Mouse (Mus musculus): ENCODE results near the gene Mylk4.

- no peak for TF ChIP-seq HCFC1 (IDR thresholded peaks at IDR 0.05; ENCODE audit: low read depth, low read length)
- TF ChIP-seq NRF1 (IDR thresholded peaks at IDR 0.05; ENCODE audit: low read depth, low read length) = no peak
- no peak for TF ChIP-seq E2F4 (IDR thresholded peaks at IDR 0.05; ENCODE audit: insufficient replicate concordance, low read depth, low read length)
- TF ChIP-seq CTCF (conservative IDR thresholded peaks at IDR 0.05 in 1 of 2, IDR thresholded peaks at IDR 0.05 in 1 of 2; ENCODE audit: low read depth in 2 of 2, low read length in 2 of 2) = no peak
- no peak for TF ChIP-seq ZNF384 (IDR thresholded peaks at IDR 0.05; ENCODE audit: low read depth, low read length)
- no peak for TF ChIP-seq MAZ (IDR thresholded peaks at IDR 0.05; ENCODE audit: low read depth, low read length)
- no peak for TF ChIP-seq ZMIZ1 (IDR thresholded peaks at IDR 0.05; ENCODE audit: low read depth, low read length)
- TF ChIP-seq CHD2 (IDR thresholded peaks at IDR 0.05; ENCODE audit: low read length) = no peak
- TF ChIP-seq POLR2A (IDR thresholded peaks at IDR 0.05; ENCODE audit: low read depth, low read length) = no peak
- TF ChIP-seq USF2 (conservative IDR thresholded peaks at IDR 0.05; ENCODE audit: low read depth, low read length) = no peak
- no peak for TF ChIP-seq UBTF (IDR thresholded peaks at IDR 0.05; ENCODE audit: low read depth, low read length)
- TF ChIP-seq NELFE (IDR thresholded peaks at IDR 0.05; ENCODE audit: low read depth, low read length) = no peak
- no peak for TF ChIP-seq POLR2AphosphoS2 (IDR thresholded peaks at IDR 0.05; ENCODE audit: low read depth, low read length)
These were observed 78.8 kb downstream of the Mylk4 start for GRCm38 (mm10) chr13:32704911-32705310.
